9 mouse cellular contexts compared by ENCODE assay signal in genomic region chr11:60465943-60466380, GRCm38 (mm10). TPM values are rescaled to one million over a fixed set of nuclear protein-coding genes. Genes with fewer than 3 reads are reported as not detected.
DNase-seq lines count a peak whose midpoint lies in the region; ATAC-seq and TF ChIP-seq lines count a peak whose summit lies in the region.
"Had no signal": no experiment of that assay in that cellular context is flagged by ENCODE, and none has a peak within 500 bp of the region (broad histone marks: within the 10 kb centered on the region; RNA-seq: fewer than 3 reads in every experiment).

No protein-coding gene starts in this region.

- ATAC-seq in limb, embryonic 11.5 days (ENCODE audit: insufficient number of reproducible peaks, low FRiP score, low TSS enrichment, low read depth), result no peak

- TF ChIP-seq CTCF in layer of hippocampus, adult 2 months (conservative IDR thresholded peaks at IDR 0.05), result peak; percentile 78
- TF ChIP-seq CTCF in ES-Bruce4 (IDR thresholded peaks at IDR 0.05; ENCODE audit: low read depth, low read length), result peak; percentile 81

- H3K36me3 ChIP-seq in ES-Bruce4 (ENCODE audit: control insufficient read depth, insufficient read depth, low read length, poor library complexity, severe bottlenecking), result peaks cover 30% of the 10 kb centered on the region
- H3K36me3 ChIP-seq in limb, embryonic 11.5 days (ENCODE audit: control insufficient read depth, insufficient read depth, low read length), result peaks cover 31% of the 10 kb centered on the region

- H3K9me3 ChIP-seq in ES-Bruce4 (replicated peaks; ENCODE audit: control insufficient read depth, insufficient read depth, low read length, poor library complexity, severe bottlenecking), result no peaks in the 10 kb centered on the region
- no peaks in the 10 kb centered on the region for H3K9me3 ChIP-seq in limb, embryonic 11.5 days (ENCODE audit: control insufficient read depth, low read length)
- H3K9me3 ChIP-seq: lung, embryonic 15.5 days had no signal

- no peaks in the 10 kb centered on the region for H3K27me3 ChIP-seq in ES-Bruce4 (ENCODE audit: control insufficient read depth, insufficient read depth, low read length, poor library complexity, severe bottlenecking)
- no peaks in the 10 kb centered on the region for H3K27me3 ChIP-seq in limb, embryonic 11.5 days (ENCODE audit: control insufficient read depth, insufficient read depth, low read length)
- H3K27me3 ChIP-seq: lung, embryonic 15.5 days had no signal

- no peak overlapping the region for H3K4me3 ChIP-seq in layer of hippocampus, adult 2 months
- no peak overlapping the region for H3K4me3 ChIP-seq in ES-Bruce4 (ENCODE audit: low read depth, low read length)
- H3K4me3 ChIP-seq in limb, embryonic 11.5 days (ENCODE audit: low read depth, low read length), result no peak overlapping the region
- H3K4me3 ChIP-seq: lung, embryonic 15.5 days had no signal

- H3K27ac ChIP-seq in layer of hippocampus, adult 2 months, result no peak overlapping the region
- no peak overlapping the region for H3K27ac ChIP-seq in ES-Bruce4 (ENCODE audit: insufficient read depth, low read length)
- H3K27ac ChIP-seq in limb, embryonic 11.5 days (replicated peaks; ENCODE audit: low read depth, low read length), result no peak overlapping the region
- H3K27ac ChIP-seq: lung, embryonic 15.5 days had no signal

- TF ChIP-seq EP300 in ES-Bruce4 (IDR thresholded peaks at IDR 0.05; ENCODE audit: insufficient read depth, low read depth, low read length), result no peak

- no peak overlapping the region for H3K9ac ChIP-seq in ES-Bruce4 (ENCODE audit: low read depth, poor library complexity, severe bottlenecking)
- H3K9ac ChIP-seq in limb, embryonic 11.5 days (ENCODE audit: low read length), result no peak overlapping the region
- H3K9ac ChIP-seq: lung, embryonic 15.5 days had no signal

- 97% methylated on average over 2 of the region's 2 CpGs for WGBS in limb, embryonic 11.5 days

- H3K4me2 ChIP-seq in limb, embryonic 11.5 days (ENCODE audit: low read depth, severe bottlenecking), result no peak overlapping the region
- H3K4me2 ChIP-seq: lung, embryonic 15.5 days had no signal

- intact Hi-C loops in gastrocnemius, postnatal 36 days (cut with DNase I), result no loop called here

- no peaks in the 10 kb centered on the region for H3K4me1 ChIP-seq in ES-Bruce4 (ENCODE audit: control insufficient read depth, insufficient read depth, low read length)
- H3K4me1 ChIP-seq in limb, embryonic 11.5 days (ENCODE audit: control insufficient read depth, insufficient read depth, low read length), result no peaks in the 10 kb centered on the region
- H3K4me1 ChIP-seq: lung, embryonic 15.5 days had no signal

- peak in 1 of 2 experiments; percentile 58 for DNase-seq in layer of hippocampus, adult 2 months (ENCODE audit: low spot score in 2 of 2)
- DNase-seq in layer of hippocampus, adult 9-11 months, result no peak
- DNase-seq in adrenal gland, postnatal 14 days, result peak; percentile 74
- DNase-seq in embryo, embryonic 9.5 days (ENCODE audit: extremely low spot score), result peak; percentile 29
- peak; percentile 57 for DNase-seq in limb, embryonic 11.5 days (ENCODE audit: low spot score)
- peak; percentile 53 to 70 for DNase-seq in spleen, postnatal 10 days (ENCODE audit: low spot score in 2 of 2)
- no peak for DNase-seq in gastrocnemius, postnatal 36 days

- no peak for TF ChIP-seq POLR2A in ES-Bruce4 (IDR thresholded peaks at IDR 0.05; ENCODE audit: insufficient read depth, low read length)

RNA-seq across cellular contexts. Expression of gene Myo15, which starts 3.2 kb away (rescaled TPM):
- total RNA-seq in layer of hippocampus, adult 2 months (2021), result under 1 TPM; 0.10 TPM
- 0.37 and 0.65 TPM in 2 replicates for polyA plus RNA-seq in ES-Bruce4 (2011; ENCODE audit: insufficient read depth, insufficient read length, low read depth, missing spikeins)
- 0.30 and 0.70 TPM in 2 replicates for total RNA-seq in adrenal gland, postnatal 14 days (2021)
- 0.17 and 0.31 TPM in 2 replicates for polyA plus RNA-seq in limb, embryonic 11.5 days (2014; fragmentation: Nextera tagmentation; extraction: Ambion mirVana)
- not detected for total RNA-seq in gastrocnemius, postnatal 36 days (2021)

RNA-seq across cellular contexts. Expression of gene Drg2, which starts 11.6 kb away (rescaled TPM):
- 10 to 100 TPM; 77.1 to 79.4 TPM for total RNA-seq in layer of hippocampus, adult 2 months (2021)
- polyA plus RNA-seq in ES-Bruce4 (2011; ENCODE audit: insufficient read depth, insufficient read length, low read depth, missing spikeins), result 67.4 and 69.9 TPM in 2 replicates
- 57.3 and 66.8 TPM in 2 replicates for total RNA-seq in adrenal gland, postnatal 14 days (2021)
- 129 and 137 TPM in 2 replicates for polyA plus RNA-seq in limb, embryonic 11.5 days (2014; fragmentation: Nextera tagmentation; extraction: Ambion mirVana)
- total RNA-seq in gastrocnemius, postnatal 36 days (2021), result 10 to 100 TPM; 22.0 to 23.2 TPM

RNA-seq across cellular contexts. Expression of gene Atpaf2, which starts 47.7 kb away (rescaled TPM):
- total RNA-seq in layer of hippocampus, adult 2 months (2021), result 10 to 100 TPM; 27.3 to 32.7 TPM
- 22.1 and 28.2 TPM in 2 replicates for polyA plus RNA-seq in ES-Bruce4 (2011; ENCODE audit: insufficient read depth, insufficient read length, low read depth, missing spikeins)
- 103 and 111 TPM in 2 replicates for total RNA-seq in adrenal gland, postnatal 14 days (2021)
- polyA plus RNA-seq in limb, embryonic 11.5 days (2014; fragmentation: Nextera tagmentation; extraction: Ambion mirVana), result 48.4 and 53.7 TPM in 2 replicates
- 10 to 100 TPM; 28.7 to 30.9 TPM for total RNA-seq in gastrocnemius, postnatal 36 days (2021)

RNA-seq across cellular contexts. Expression of gene Gid4, which starts 49.0 kb away (rescaled TPM):
- 10 to 100 TPM; 48.8 to 51.1 TPM for total RNA-seq in layer of hippocampus, adult 2 months (2021)
- polyA plus RNA-seq in ES-Bruce4 (2011; ENCODE audit: insufficient read depth, insufficient read length, low read depth, missing spikeins), result 36.2 and 40.6 TPM in 2 replicates
- total RNA-seq in adrenal gland, postnatal 14 days (2021), result 53.9 and 56.5 TPM in 2 replicates
- 28.6 and 30.8 TPM in 2 replicates for polyA plus RNA-seq in limb, embryonic 11.5 days (2014; fragmentation: Nextera tagmentation; extraction: Ambion mirVana)
- 10 to 100 TPM; 53.7 to 61.9 TPM for total RNA-seq in gastrocnemius, postnatal 36 days (2021)

Comparison
In these comparisons a context has a peak if more than half of its experiments do, and no peak if none do; other contexts are left out.
1. DNase-seq: peak in adrenal gland, postnatal 14 days (single experiment), embryo, embryonic 9.5 days (single experiment), limb, embryonic 11.5 days (single experiment) and spleen, postnatal 10 days (2 of 2); none in layer of hippocampus, adult 9-11 months (single experiment) and gastrocnemius, postnatal 36 days (0 of 2).